Mouse (Mus musculus) CH12.LX (cell line): ENCODE measurements around the gene Dnajb4. TPM values are rescaled to one million over a fixed set of nuclear protein-coding genes. Genes with fewer than 3 reads are reported as not detected.

Experiments used
- DNase-seq: peaks from one replicate; pipeline ENCODE4 v3.0.0-alpha.2; 2013; ENCODE audit errors: extremely low read depth
- H3K27ac ChIP-seq: 2 replicates; pipeline ENCODE4 v1.5.1; 2012; ENCODE audit warnings: low read depth, mild to moderate bottlenecking, control low read depth, moderate library complexity; ENCODE audit not compliant: insufficient read depth
- H3K27me3 ChIP-seq: replicated peaks from 2 replicates; pipeline ENCODE3; 2012; ENCODE audit warnings: inconsistent platforms
- H3K36me3 ChIP-seq, 2 experiments: replicated peaks in 1 of 2; 2 replicates each; pipeline versions ENCODE3 to v1.6.1; 2012; ENCODE audit warnings: inconsistent platforms in 1 of 2, low read length in 1 of 2, mild to moderate bottlenecking in 1 of 2, mixed read lengths in 1 of 2, moderate library complexity in 1 of 2; ENCODE audit not compliant: control insufficient read depth in 1 of 2, insufficient read depth in 1 of 2
- H3K4me1 ChIP-seq, 2 experiments: 2 replicates each; pipeline ENCODE4 v1.6.1; 2012; ENCODE audit warnings: inconsistent platforms in 1 of 2, moderate library complexity in 1 of 2; ENCODE audit not compliant: insufficient read depth in 2 of 2, control insufficient read depth in 1 of 2
- H3K4me2 ChIP-seq: 2 replicates; pipeline ENCODE4 v1.6.1; 2012; ENCODE audit warnings: low read depth, mild to moderate bottlenecking, control low read depth; ENCODE audit not compliant: poor library complexity, insufficient read depth, severe bottlenecking
- H3K4me3 ChIP-seq, 3 experiments: fragments of 150-350 bp in 1 of 3; sonication (generic) in 1 of 3; replicated peaks in 1 of 3; 2 replicates each; pipeline versions ENCODE3 to v1.5.1; 2011 to 2012; ENCODE audit warnings: low read depth in 2 of 3, low read length in 2 of 3, mild to moderate bottlenecking in 2 of 3, moderate library complexity in 2 of 3, control low read depth in 1 of 3, improper control_type of control experiment in 1 of 3, inconsistent platforms in 1 of 3, mixed read lengths in 1 of 3; ENCODE audit not compliant: poor library complexity in 1 of 3
- H3K79me2 ChIP-seq: replicated peaks from 2 replicates; pipeline ENCODE4 v1.6.1; 2012; ENCODE audit warnings: mild to moderate bottlenecking, moderate library complexity; ENCODE audit not compliant: control insufficient read depth, poor library complexity, insufficient read depth, severe bottlenecking; ENCODE audit errors: extremely low read depth
- H3K9ac ChIP-seq: 2 replicates; pipeline ENCODE4 v1.6.1; 2012; ENCODE audit warnings: low read depth, mild to moderate bottlenecking, control low read depth, moderate library complexity; ENCODE audit not compliant: insufficient read depth
- H3K9me3 ChIP-seq: replicated peaks from 2 replicates; pipeline ENCODE3; 2012; ENCODE audit warnings: low read length, inconsistent platforms, mixed read lengths
- BHLHE40 ChIP-seq: IDR thresholded peaks from 2 replicates; pipeline ENCODE4 v1.6.1; 2011; ENCODE audit warnings: mild to moderate bottlenecking, low read depth, low read length, improper control_type of control experiment
- CHD1 ChIP-seq: IDR thresholded peaks from 2 replicates; pipeline ENCODE4 v1.6.1; 2012; ENCODE audit warnings: low read depth, low read length, improper control_type of control experiment, inconsistent platforms
- CHD2 ChIP-seq: IDR thresholded peaks from 2 replicates; pipeline ENCODE4 v1.6.1; 2011; ENCODE audit warnings: low read length, improper control_type of control experiment
- CTCF ChIP-seq, 2 experiments: IDR thresholded peaks in 1 of 2; conservative IDR thresholded peaks in 1 of 2; 2 replicates each; pipeline ENCODE4 v1.5.1; 2011 to 2012; ENCODE audit warnings: low read depth in 2 of 2, low read length in 2 of 2, improper control_type of control experiment in 1 of 2, inconsistent platforms in 1 of 2, mild to moderate bottlenecking in 1 of 2, moderate library complexity in 1 of 2
- E2F4 ChIP-seq: IDR thresholded peaks from 2 replicates; pipeline ENCODE4 v1.6.1; 2011; ENCODE audit warnings: low read depth, low read length, improper control_type of control experiment; ENCODE audit not compliant: insufficient replicate concordance
- ELF1 ChIP-seq: IDR thresholded peaks from 2 replicates; pipeline ENCODE4 v1.6.1; 2014; ENCODE audit warnings: low read depth, mild to moderate bottlenecking, inconsistent platforms, low read length, improper control_type of control experiment
- EP300 ChIP-seq: IDR thresholded peaks from 2 replicates; pipeline ENCODE4 v1.6.1; 2011; ENCODE audit warnings: low read length, improper control_type of control experiment
- ETS1 ChIP-seq: conservative IDR thresholded peaks from 2 replicates; pipeline ENCODE4 v1.6.1; 2012; ENCODE audit warnings: low read depth, mild to moderate bottlenecking, inconsistent platforms, low read length, improper control_type of control experiment, moderate library complexity
- GABPA ChIP-seq: IDR thresholded peaks from 2 replicates; pipeline ENCODE4 v1.6.1; 2012; ENCODE audit warnings: low read depth, low read length, improper control_type of control experiment, inconsistent platforms; ENCODE audit not compliant: insufficient replicate concordance
- HCFC1 ChIP-seq: IDR thresholded peaks from 2 replicates; pipeline ENCODE4 v1.6.1; 2012; ENCODE audit warnings: low read depth, mild to moderate bottlenecking, inconsistent platforms, low read length, improper control_type of control experiment
- IRF4 ChIP-seq: IDR thresholded peaks from 2 replicates; pipeline ENCODE4 v1.6.1; 2014; ENCODE audit warnings: low read depth, mild to moderate bottlenecking, inconsistent platforms, low read length, improper control_type of control experiment
- JUN ChIP-seq: IDR thresholded peaks from 2 replicates; pipeline ENCODE4 v1.6.1; 2011; ENCODE audit warnings: low read depth, mild to moderate bottlenecking, low read length, improper control_type of control experiment, moderate library complexity; ENCODE audit not compliant: insufficient read depth
- JUND ChIP-seq: conservative IDR thresholded peaks from 2 replicates; pipeline ENCODE4 v1.6.1; 2011; ENCODE audit warnings: low read depth, low read length, improper control_type of control experiment
- KAT2A ChIP-seq: IDR thresholded peaks from 2 replicates; pipeline ENCODE4 v1.6.1; 2012; ENCODE audit warnings: low read length, improper control_type of control experiment, inconsistent platforms; ENCODE audit not compliant: insufficient replicate concordance
- MAFK ChIP-seq: IDR thresholded peaks from 2 replicates; pipeline ENCODE4 v1.6.1; 2011; ENCODE audit warnings: low read length, improper control_type of control experiment; ENCODE audit not compliant: insufficient replicate concordance
- MAX ChIP-seq: IDR thresholded peaks from 2 replicates; pipeline ENCODE4 v1.6.1; 2011; ENCODE audit warnings: low read length, improper control_type of control experiment
- MAZ ChIP-seq: IDR thresholded peaks from 2 replicates; pipeline ENCODE4 v1.6.1; 2012; ENCODE audit warnings: low read depth, mild to moderate bottlenecking, inconsistent platforms, low read length, improper control_type of control experiment, moderate library complexity
- MEF2A ChIP-seq: IDR thresholded peaks from 2 replicates; pipeline ENCODE4 v1.6.1; 2014; ENCODE audit warnings: low read depth, mild to moderate bottlenecking, inconsistent platforms, low read length, improper control_type of control experiment, borderline replicate concordance
- MXI1 ChIP-seq: IDR thresholded peaks from 2 replicates; pipeline ENCODE4 v1.6.1; 2011; ENCODE audit warnings: mild to moderate bottlenecking, low read depth, low read length, improper control_type of control experiment
- MYC ChIP-seq: IDR thresholded peaks from 2 replicates; pipeline ENCODE4 v1.6.1; 2011; ENCODE audit warnings: low read depth, mild to moderate bottlenecking, improper control_type of control experiment, low read length
- NELFE ChIP-seq: IDR thresholded peaks from 2 replicates; pipeline ENCODE4 v1.6.1; 2011; ENCODE audit warnings: low read depth, low read length, improper control_type of control experiment
- NRF1 ChIP-seq: IDR thresholded peaks from 2 replicates; pipeline ENCODE4 v1.6.1; 2014; ENCODE audit warnings: low read depth, mild to moderate bottlenecking, inconsistent platforms, low read length, improper control_type of control experiment, moderate library complexity
- PAX5 ChIP-seq: IDR thresholded peaks from 2 replicates; pipeline ENCODE4 v1.6.1; 2012; ENCODE audit warnings: low read length, inconsistent platforms, mixed read lengths
- POLR2A ChIP-seq: IDR thresholded peaks from 2 replicates; pipeline ENCODE4 v1.6.1; 2011; ENCODE audit warnings: low read depth, mild to moderate bottlenecking, improper control_type of control experiment, low read length
- POLR2AphosphoS2 ChIP-seq: IDR thresholded peaks from 2 replicates; pipeline ENCODE4 v1.6.1; 2011; ENCODE audit warnings: low read depth, low read length, improper control_type of control experiment
- RAD21 ChIP-seq: IDR thresholded peaks from 2 replicates; pipeline ENCODE4 v1.6.1; 2011; ENCODE audit warnings: low read depth, mild to moderate bottlenecking, low read length, improper control_type of control experiment, moderate library complexity
- RCOR1 ChIP-seq: conservative IDR thresholded peaks from 2 replicates; pipeline ENCODE4 v1.6.1; 2012; ENCODE audit warnings: low read depth, mild to moderate bottlenecking, inconsistent platforms, low read length, improper control_type of control experiment
- SIN3A ChIP-seq: IDR thresholded peaks from 2 replicates; pipeline ENCODE4 v1.6.1; 2012; ENCODE audit warnings: low read length, improper control_type of control experiment, inconsistent platforms
- SMC3 ChIP-seq: IDR thresholded peaks from 2 replicates; pipeline ENCODE4 v1.6.1; 2011; ENCODE audit warnings: low read depth, low read length, improper control_type of control experiment
- TBP ChIP-seq: conservative IDR thresholded peaks from 2 replicates; pipeline ENCODE4 v1.6.1; 2011; ENCODE audit warnings: low read depth, low read length, improper control_type of control experiment
- TCF12 ChIP-seq: IDR thresholded peaks from 2 replicates; pipeline ENCODE4 v1.6.1; 2014; ENCODE audit warnings: low read depth, mild to moderate bottlenecking, inconsistent platforms, low read length, improper control_type of control experiment
- UBTF ChIP-seq: IDR thresholded peaks from 2 replicates; pipeline ENCODE4 v1.6.1; 2012; ENCODE audit warnings: low read depth, mild to moderate bottlenecking, inconsistent platforms, low read length, improper control_type of control experiment, moderate library complexity
- USF1 ChIP-seq: IDR thresholded peaks from 2 replicates; pipeline ENCODE4 v1.6.1; 2014; ENCODE audit warnings: low read depth, mild to moderate bottlenecking, inconsistent platforms, low read length, improper control_type of control experiment
- USF2 ChIP-seq: conservative IDR thresholded peaks from 2 replicates; pipeline ENCODE4 v1.6.1; 2011; ENCODE audit warnings: low read depth, low read length, improper control_type of control experiment
- ZC3H11A ChIP-seq: IDR thresholded peaks from 2 replicates; pipeline ENCODE4 v1.6.1; 2012; ENCODE audit warnings: low read depth, mild to moderate bottlenecking, inconsistent platforms, low read length, improper control_type of control experiment
- ZKSCAN1 ChIP-seq: IDR thresholded peaks from 2 replicates; pipeline ENCODE4 v1.6.1; 2012; ENCODE audit warnings: low read depth, inconsistent platforms, low read length, improper control_type of control experiment, borderline replicate concordance
- ZMIZ1 ChIP-seq: IDR thresholded peaks from 2 replicates; pipeline ENCODE4 v1.6.1; 2012; ENCODE audit warnings: low read depth, mild to moderate bottlenecking, inconsistent platforms, low read length, improper control_type of control experiment
- ZNF384 ChIP-seq: IDR thresholded peaks from 2 replicates; pipeline ENCODE4 v1.6.1; 2012; ENCODE audit warnings: low read depth, low read length, improper control_type of control experiment, inconsistent platforms
- dilution Hi-C: fragments of 300-500 bp; cut with MboI; formaldehyde crosslinking; loops from 2 replicates; pipeline ENCODE4 v1.14.3; 2020; ENCODE audit warnings: low sequenced_read_pairs; ENCODE audit not compliant: extremely low pct_unique_long_range_greater_than_20kb, extremely low pct_ligation_motif_present
- in situ Hi-C: fragments of 300-500 bp; cut with MboI; formaldehyde crosslinking; loops from 3 replicates; pipeline ENCODE4 v1.14.3; 2019; ENCODE audit warnings: low sequenced_read_pairs, low pct_ligation_motif_present, low pct_unique_long_range_greater_than_20kb, mixed read lengths
- polyA plus RNA-seq: library from polyadenylated mRNA; unstranded; fragments of >175 nt; gene quantifications from 2 replicates; pipeline ENCODE4 v1.2.1, GENCODE M21; 2012; ENCODE audit warnings: low read depth; ENCODE audit not compliant: insufficient read length
- total RNA-seq, 2 experiments: library from RNA; depleted of rRNA; stranded (reverse); fragments of 300-350 nt in 1 of 2; fragments of >200 nt in 1 of 2; gene quantifications; 2 replicates each; pipeline ENCODE4 v1.2.3; 2012 to 2014

Gene Dnajb4
- total and polyA plus RNA-seq, 3 experiments: 11.7 to 26.4 (median 17.7) TPM

GRCm38 (mm10) chr3:152192238-152192931 is 17.7 kb downstream of the Dnajb4 start:
- peak overlapping the region; percentile 14; the same call in 1 of the 2 replicates for H3K27ac ChIP-seq
- TF ChIP-seq POLR2AphosphoS2: no peak
- peak; percentile 55; the same call in 1 of the 2 replicates for TF ChIP-seq NELFE
- TF ChIP-seq E2F4: no peak
- 0 out of 2 replicates have a peak, but pooled peaks have one; percentile 27 for TF ChIP-seq SIN3A
- TF ChIP-seq CHD2: no peak
- no peak for TF ChIP-seq SMC3
- no peak; a peak in 1 of 4 replicates for TF ChIP-seq CTCF (conservative IDR thresholded peaks at IDR 0.05 in 1 of 2, IDR thresholded peaks at IDR 0.05 in 1 of 2; ENCODE audit: low read depth in 2 of 2, low read length in 2 of 2)
- TF ChIP-seq RAD21: no peak
- 0 out of 2 replicates have a peak, but pooled peaks have one; percentile 5 for TF ChIP-seq USF2
- no peak for TF ChIP-seq ZC3H11A
- no peak; the same call in 1 of the 2 replicates for TF ChIP-seq ETS1
- TF ChIP-seq TBP: no peak; the same call in 1 of the 2 replicates
- no peak for TF ChIP-seq ZMIZ1
- no peak for TF ChIP-seq UBTF
- TF ChIP-seq ZKSCAN1: no peak
- 0 out of 2 replicates have a peak, but pooled peaks have one; percentile 44 for TF ChIP-seq TCF12
- peak; percentile 88 for TF ChIP-seq MAZ
- 0 out of 2 replicates have a peak, but pooled peaks have one; percentile 1 for TF ChIP-seq POLR2A
- peak; percentile 30 for TF ChIP-seq EP300
- TF ChIP-seq MAX: 0 out of 2 replicates have a peak, but pooled peaks have one; percentile 27
- no peak for TF ChIP-seq ZNF384
- no peak for TF ChIP-seq MAFK
- TF ChIP-seq MYC: 0 out of 2 replicates have a peak, but pooled peaks have one; percentile 35
- no peak for TF ChIP-seq PAX5
- TF ChIP-seq RCOR1: no peak
- no peak for TF ChIP-seq GABPA
- TF ChIP-seq IRF4: no peak
- TF ChIP-seq BHLHE40: peak; percentile 92
- no peak for TF ChIP-seq KAT2A
- no peak for TF ChIP-seq NRF1
- no peak for TF ChIP-seq MEF2A
- peak; percentile 78 for TF ChIP-seq CHD1
- no peak for TF ChIP-seq JUND
- TF ChIP-seq HCFC1: peak; percentile 37
- no peak for TF ChIP-seq ELF1
- TF ChIP-seq USF1: no peak
- TF ChIP-seq JUN: no peak
- peak; percentile 70 for TF ChIP-seq MXI1
- TF ChIP-seq, all 38 proteins: peak for 13
- dilution Hi-C loops (no loop called here), in situ Hi-C loops (loop anchor here (5.0 kb wide), 1 partner anchor 70 kb away; no protein-coding TSS in a partner anchor)
- Histone ChIP-seq H3K9me3 (no peaks in the 10 kb centered on the region), H3K79me2 (peaks cover 22% of the 10 kb centered on the region), H3K36me3 (peaks cover 0 to 3% of the 10 kb centered on the region in 2 experiments), H3K9ac (peak overlapping the region; percentile 99), H3K4me1 (peaks cover 9 to 43% of the 10 kb centered on the region in 2 experiments), H3K27me3 (peaks cover 2% of the 10 kb centered on the region), H3K4me2 (peak overlapping the region; percentile 47), H3K4me3 (peak overlapping the region; percentile 62 to 89 (median 70))
- DNase-seq: peak; percentile 68
